Mouse (Mus musculus): ENCODE data around the gene Hist1h2an.
"Not testable (repeated sequence)": the region's sequence is repeated elsewhere in the genome, so short reads cannot be mapped to it uniquely, and the experiment has no call there.

Hist1h2an gene

GRCm38 (mm10) chr13:21783255-21783617, 3.8 kb downstream of the Hist1h2an start, which contains the start of gene Hist1h3i:
Hist1h3i (minus strand) TSS chr13:21783370.
- DNase-seq (ENCODE audit: low spot score): peak; percentile 47

- DNase-seq (ENCODE audit: low spot score): not testable (repeated sequence)
Measured at GRCm38 (mm10) chr13:21782361-21783254, 4.4 kb downstream of the Hist1h2an start.

DNA sequence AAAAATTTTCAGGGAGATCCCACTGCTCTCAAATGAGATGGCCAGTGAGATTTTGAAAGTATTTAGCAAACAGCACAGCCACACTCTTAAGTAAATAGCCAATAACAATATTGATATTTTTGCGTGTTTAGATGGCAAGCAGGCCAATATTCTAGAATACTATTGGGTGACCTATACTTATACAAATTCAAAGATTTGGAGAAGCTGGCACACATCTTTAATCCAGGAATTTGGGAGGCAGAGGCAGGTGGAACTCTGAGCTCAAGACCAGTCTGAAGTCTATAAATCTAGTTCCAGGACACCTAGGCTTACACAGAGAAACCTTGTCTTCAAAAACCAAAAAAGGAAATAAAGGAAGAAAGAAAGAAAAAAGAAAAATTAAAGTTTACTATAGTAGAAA, 5.4 kb downstream of the Hist1h2an start:
- no peak for DNase-seq (ENCODE audit: low spot score)

- DNase-seq (ENCODE audit: low spot score): no peak
Measured at GRCm38 (mm10) chr13:21781021-21781555, 5.9 kb downstream of the Hist1h2an start.

DNA sequence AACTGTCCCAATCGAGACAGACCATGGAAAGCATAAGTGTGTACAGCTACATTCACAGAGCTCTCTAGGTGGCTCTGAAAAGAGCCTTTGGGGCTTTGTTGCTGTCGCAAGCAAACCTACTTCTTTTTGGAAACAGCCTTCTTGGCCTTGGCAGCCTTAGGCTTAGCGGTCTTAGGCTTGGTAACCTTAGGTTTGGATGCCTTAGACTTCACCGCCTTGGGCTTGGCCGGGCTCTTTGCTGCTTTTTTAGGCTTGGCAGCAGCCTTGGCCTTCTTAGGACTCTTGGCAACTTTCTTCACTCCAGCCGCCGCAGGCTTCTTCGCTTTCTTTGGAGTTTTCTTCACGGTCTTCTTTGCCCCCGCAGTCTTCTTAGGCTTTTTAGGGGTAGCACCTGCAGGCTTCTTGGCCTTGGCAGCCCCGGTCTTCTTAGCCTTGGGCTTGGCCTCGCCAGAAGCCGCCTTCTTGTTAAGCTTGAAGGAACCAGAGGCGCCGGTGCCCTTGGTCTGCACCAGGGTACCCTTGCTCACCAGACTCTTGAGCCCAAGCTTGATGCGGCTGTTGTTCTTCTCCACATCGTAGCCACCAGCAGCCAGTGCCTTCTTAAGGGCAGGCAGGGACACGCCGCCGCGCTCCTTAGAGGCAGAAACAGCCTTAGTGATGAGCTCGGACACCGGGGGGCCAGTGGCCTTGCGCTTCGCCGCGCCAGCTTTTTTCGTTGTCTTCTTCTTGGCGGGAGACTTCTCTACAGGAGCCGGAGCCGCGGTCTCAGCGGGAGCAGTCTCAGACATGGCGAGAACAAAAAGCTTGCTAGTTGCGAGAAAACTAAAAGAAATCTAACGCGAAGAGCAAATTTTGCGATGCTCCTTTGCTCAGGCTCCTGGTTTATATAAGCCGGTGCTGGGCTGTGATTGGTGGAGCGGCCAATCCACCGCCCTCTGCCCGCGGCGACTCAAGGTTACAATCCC, 7.0 kb downstream of the Hist1h2an start, which contains the start of gene Hist1h1b:
Gene Hist1h1b, minus strand, starts transcription at position 859 of the 965 bp plus-strand sequence.
- DNase-seq (ENCODE audit: low spot score): peak; percentile 51

DNA sequence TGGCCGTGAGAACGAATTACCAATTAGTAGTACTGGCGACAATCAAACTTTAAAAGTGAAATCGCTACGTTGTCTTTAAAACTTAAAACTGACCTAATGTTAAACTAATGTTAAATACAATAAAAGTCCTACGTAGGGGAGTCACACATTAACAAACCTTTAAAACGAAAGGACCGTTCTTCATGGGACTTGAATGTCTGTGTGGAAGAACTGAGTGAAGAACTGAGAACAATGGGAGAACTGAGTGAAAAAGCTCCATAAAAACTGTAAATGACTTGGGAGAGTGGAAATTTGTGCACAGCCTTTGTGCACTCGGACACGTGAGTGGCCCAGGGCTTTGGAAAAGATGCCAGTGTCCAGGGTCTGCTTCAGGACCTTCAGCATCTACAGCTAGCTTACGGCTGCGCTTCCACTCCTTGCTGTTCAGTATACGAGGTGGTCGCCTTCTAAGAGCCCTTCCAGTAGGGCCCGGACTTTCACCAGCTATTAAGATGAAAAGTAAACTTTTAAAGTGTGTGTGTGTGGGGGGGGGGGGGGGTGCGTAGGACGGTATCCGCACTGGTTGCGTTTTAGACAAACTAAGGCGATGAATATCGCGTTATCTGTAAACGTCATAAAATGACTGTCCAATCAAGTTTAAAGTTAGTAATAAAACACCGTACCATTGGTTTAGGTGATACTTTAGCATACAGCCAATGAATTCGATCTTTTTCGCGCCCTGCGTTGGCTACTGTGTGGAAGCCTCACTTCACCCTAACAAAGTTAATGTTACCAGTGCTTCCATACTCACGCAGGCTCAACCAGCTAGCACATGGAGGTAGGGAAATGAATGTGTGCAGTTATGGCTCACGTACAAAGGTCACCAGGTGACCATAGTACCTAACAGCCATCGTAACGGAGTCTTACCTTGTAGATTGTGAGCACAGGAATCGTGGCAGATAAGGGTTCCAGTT, 7.9 kb downstream of the Hist1h2an start:
- DNase-seq (ENCODE audit: low spot score): peak; percentile 43

- no peak for DNase-seq (ENCODE audit: low spot score)
Measured at GRCm38 (mm10) chr13:21755707-21756106, 31.3 kb downstream of the Hist1h2an start.

DNA sequence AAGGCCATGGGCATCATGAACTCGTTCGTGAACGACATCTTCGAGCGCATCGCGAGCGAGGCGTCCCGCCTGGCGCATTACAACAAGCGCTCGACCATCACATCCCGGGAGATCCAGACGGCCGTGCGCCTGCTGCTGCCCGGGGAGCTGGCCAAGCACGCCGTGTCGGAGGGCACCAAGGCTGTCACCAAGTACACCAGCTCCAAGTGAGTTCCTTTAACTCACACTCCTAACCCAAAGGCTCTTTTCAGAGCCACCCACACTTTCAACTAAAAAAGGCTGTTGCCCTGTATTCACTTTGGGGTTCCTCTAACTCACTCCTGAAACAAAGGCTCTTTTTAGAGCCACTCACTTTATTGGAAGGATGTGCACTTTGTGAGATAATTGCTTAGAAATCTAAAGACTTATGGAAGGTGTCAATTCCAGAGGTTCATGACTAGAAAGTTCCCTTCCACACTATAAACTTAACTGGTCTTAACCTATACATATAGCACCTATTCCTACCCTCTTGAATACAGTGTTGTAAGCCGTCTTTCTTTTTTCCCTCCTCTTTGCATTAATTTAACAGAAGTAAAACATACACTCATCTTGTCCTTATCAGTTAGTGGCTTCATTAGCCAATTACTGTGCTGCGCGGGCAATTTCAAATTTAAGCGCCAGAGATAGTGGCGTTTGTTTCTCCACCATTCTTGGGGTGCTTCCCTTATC, 32.6 kb downstream of the Hist1h2an start:
- not testable (repeated sequence) for DNase-seq (ENCODE audit: low spot score)

DNA sequence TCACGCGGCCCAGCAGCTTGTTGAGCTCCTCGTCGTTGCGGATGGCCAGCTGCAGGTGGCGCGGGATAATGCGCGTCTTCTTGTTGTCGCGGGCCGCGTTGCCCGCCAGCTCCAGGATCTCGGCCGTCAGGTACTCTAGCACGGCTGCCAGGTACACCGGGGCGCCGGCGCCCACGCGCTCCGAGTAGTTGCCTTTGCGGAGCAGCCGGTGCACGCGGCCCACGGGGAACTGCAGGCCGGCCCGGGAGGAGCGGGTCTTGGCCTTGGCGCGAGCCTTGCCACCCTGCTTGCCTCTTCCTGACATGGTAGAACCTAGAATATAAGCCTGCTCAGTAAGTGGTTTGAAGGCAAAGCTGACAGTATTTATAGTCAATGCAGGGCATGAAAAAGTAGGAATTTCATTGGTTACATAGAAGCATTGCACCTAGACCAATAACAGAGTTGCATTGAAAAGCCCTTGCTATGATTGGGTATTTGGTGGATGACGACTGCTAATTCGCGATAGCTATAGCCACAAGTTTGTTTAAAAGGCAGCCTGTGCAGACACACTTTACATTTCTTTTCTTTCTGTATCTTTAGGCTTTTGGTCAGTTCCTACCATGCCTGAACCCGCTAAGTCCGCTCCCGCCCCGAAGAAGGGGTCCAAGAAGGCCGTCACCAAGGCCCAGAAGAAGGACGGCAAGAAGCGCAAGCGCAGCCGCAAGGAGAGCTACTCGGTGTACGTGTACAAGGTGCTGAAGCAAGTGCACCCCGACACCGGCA, 33.3 kb downstream of the Hist1h2an start, which contains the start of the genes Hist1h2ak and Hist1h2bn:
Gene Hist1h2ak, minus strand, starts transcription at position 304 of the 762 bp plus-strand sequence.
Gene Hist1h2bn, plus strand, starts transcription at position 600 of the 762 bp plus-strand sequence.
- DNase-seq (ENCODE audit: low spot score): peak; percentile 46

- DNase-seq (ENCODE audit: low spot score): no peak
Measured at GRCm38 (mm10) chr13:21753051-21753523, 33.9 kb downstream of the Hist1h2an start.

GRCm38 (mm10) chr13:21752356-21752755, 34.7 kb downstream of the Hist1h2an start:
- no peak for DNase-seq (ENCODE audit: low spot score)

DNA sequence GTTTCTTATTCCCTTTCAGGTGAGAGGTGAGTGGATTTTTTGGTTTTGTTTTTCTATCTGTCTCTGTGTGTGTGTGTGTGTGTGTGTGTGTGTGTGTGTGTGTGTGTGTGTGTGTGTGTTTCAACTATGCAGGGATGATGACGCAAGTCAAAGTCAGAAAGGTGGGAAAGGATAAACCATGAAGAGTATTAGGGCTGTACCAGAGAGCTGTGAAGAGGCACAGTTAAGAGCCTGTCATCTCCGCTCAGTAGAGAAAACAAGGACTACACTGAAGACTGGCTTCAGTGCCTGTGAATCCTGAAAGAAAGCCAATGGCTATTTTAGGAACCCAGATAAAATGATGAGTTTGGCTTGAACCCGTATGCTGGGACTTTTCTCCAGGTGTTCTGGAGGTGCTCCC, 35.2 kb downstream of the Hist1h2an start:
- DNase-seq (ENCODE audit: low spot score): no peak

DNA sequence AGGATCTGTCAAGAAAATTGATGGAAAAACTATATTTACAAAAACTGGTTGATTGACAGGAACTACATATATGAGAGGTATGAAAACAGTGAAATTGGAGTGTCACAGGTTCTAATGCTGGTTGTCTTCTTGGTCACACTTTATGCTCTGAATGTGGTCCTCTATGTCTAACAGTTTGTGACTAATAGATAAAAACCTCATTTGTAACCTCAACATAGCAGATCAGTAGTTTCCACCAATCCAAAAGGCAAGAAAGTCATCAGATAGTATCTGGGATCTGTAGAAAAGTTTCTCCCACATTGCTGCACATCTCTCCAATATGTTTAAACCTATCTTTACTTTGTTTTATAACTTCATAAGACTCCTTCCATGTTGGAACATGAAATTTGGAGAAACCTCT, 35.6 kb downstream of the Hist1h2an start:
- DNase-seq (ENCODE audit: low spot score): no peak

DNA sequence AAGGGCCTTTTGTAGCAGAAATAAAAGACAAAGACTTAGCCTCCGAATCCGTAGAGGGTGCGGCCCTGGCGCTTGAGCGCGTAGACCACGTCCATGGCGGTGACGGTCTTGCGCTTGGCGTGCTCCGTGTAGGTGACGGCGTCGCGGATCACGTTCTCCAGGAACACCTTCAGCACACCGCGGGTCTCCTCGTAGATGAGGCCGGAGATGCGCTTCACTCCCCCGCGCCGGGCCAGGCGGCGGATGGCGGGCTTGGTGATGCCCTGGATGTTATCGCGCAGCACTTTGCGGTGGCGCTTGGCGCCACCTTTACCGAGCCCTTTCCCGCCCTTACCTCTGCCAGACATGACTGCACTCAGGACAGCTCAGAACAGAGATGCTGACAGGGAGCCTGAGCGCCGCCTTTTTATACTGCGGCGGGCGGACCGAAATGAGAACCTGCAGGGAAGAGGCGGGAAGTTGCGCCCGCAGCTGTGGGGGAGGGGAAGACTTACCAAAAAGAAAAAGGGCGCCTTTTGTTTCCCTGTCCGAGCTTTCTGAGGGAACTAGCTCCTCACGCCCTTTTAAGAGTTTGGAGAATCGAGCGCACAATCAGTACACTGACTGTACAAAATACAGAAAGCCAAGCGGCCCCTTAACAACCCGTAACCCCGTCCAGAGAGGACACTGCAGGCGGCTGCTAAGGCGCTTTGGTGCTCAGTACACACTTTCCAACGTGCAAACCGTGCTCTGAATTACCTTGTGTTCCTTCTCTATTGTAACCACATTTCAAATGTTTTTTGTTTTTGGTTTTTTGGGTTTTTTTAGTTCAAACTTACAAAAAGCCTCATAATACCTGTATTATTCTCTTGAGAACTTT, 36.6 kb downstream of the Hist1h2an start, which contains the start of gene Hist1h4k:
Gene Hist1h4k, minus strand, starts transcription at position 347 of the 859 bp plus-strand sequence.
- peak; percentile 93 for DNase-seq (ENCODE audit: low spot score)

DNA sequence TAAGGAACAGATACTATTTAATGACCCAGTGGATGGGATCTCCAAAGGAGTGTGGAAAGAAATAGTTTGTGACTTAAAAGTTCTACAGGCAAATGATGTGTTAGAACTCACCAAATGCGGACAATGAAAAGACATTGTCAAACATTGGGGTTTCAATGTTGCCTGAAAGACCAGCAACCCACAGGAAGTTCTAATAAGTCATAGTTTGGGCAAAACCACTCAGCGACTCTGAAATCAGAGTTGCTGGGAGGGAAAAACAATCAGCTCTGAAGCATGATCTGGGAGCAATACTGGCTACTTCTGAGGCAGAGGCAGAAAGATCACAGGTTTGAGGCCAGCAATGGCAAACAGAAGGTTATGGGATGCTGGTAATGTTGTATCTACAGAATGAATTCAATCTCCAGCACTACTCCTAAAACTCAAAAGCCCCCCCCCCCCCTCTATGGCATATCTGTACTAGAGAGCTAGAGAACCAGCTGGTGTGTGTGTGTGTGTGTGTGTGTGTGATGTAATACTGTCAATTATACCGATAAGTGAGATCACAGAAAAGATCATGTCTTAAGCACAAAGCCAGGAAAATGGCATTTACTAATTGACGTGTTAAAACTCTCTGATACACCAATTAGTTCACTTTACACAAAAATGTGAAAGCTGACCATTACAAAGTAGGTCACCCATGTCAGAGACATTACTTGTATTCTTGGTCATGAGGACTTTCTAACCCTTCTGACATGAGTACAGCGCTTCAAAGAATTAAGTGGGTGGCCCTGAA, 37.4 kb downstream of the Hist1h2an start:
- no peak for DNase-seq (ENCODE audit: low spot score)

DNA sequence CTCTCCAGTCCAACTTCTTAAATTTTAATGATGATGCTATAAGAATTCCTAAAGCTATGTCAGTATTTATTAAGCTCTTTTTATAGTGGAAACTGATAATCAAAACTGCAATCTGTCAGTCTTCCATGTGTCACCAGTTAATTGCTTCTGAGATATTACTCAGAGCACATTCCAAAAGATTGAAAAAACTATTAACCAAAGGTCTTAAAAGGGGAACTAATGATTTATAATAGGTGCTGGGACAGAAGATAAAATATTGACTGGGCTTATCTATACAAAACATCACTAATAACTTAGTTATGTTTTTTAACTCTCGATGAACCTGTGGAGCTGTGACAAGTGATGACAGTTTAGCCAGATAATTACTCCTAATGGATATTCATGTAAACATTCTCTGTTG, 42.0 kb downstream of the Hist1h2an start:
- DNase-seq (ENCODE audit: low spot score): no peak

All from ovary, postnatal 14 days (tissue).